Mouse (Mus musculus) mammary gland, adult 2 months (tissue): Measurements from ENCODE around the gene 4930442H23Rik. TPM values are rescaled to one million over a fixed set of nuclear protein-coding genes. Genes with fewer than 3 reads are reported as not detected.

Experiments used
- polyA plus RNA-seq: library from polyadenylated mRNA; depleted of rRNA; stranded (reverse); fragments of >200 nt; gene quantifications from 2 replicates; pipeline ENCODE4 v1.2.3, GENCODE M21; 2012; ENCODE audit warnings: low replicate concordance; rRNA removed

The 4930442H23Rik gene
- polyA plus RNA-seq = not detected in 2 replicates

DNA sequence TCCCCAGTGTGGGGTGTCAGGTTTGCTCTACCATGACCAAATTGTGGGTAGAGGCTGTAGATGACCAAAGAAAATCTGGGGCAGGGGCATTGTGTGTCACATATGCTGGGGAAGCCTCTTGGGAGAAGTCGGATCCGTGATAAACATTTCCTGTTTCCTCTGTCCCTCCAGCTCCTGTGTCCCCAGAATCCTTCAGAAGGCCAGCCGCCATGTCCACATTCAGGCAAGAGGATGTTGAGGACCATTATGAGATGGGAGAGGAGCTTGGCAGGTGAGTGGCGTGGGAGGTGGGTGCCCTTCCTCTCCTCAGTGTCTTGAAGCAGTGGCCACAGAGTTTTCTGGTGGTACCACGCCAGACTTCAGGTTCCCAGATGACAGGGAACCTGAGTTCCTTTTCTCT lies at the start of gene 4930442H23Rik:
TSS of gene 4930442H23Rik (minus strand) at position 45 of the 400 bp plus-strand sequence.

GRCm38 (mm10) chr10:81232580-81233225 lies 49.1 kb upstream of the 4930442H23Rik start, which contains the start of gene Zfr2:
TSS of gene Zfr2 (plus strand) at chr10:81233155.

DNA sequence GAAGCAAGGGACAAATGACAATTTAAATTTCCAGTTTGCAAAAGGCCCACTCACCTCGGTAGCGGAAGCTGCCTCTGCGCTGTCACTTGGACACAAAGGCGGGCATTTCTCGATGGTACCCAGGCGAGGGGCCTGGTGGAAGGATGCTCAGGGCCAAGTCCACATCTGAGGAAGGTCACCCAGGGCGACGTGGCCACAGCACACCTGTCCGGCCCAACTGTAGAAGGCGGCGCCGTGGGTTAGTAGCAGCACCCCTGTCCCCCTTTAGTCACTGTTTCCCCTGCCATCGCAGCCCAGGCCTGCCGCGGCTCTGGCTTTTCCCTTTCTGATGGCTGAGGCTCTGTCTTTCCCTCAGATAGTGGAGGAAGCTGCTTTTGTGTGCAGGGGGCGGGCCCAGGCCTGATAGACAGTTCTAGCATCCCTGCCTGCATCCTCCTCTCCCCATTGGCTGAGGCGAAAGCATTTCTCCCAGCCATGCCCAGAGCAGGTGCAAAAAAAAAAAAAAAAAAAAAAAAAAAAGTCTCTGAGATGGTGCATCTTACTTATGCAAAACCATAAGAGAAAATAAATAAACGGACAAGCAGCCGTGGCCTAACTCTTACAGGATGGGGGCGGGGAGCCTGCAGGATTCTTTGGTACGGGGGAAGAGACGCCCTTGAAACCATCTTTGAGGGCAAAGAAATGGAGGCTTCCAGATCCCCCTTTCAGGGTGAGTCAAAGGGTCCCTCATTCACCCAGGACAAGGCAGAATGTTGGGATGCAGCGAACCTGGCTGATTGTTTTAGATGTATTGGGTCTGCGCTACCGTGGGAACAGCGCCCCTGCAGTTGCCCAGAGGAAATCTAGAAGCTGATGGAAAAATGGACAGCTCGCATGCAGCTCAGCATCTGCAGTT lies 47.0 kb upstream of the 4930442H23Rik start, which contains the start of gene Atcay:
TSS of gene Atcay (minus strand) at position 396 of the 895 bp plus-strand sequence.

GRCm38 (mm10) chr10:81201807-81202758 lies 18.4 kb upstream of the 4930442H23Rik start, which contains the start of gene Nmrk2:
TSS of gene Nmrk2 (minus strand) at chr10:81202051.

GRCm38 (mm10) chr10:81182336-81183333 lies 1.0 kb downstream of the 4930442H23Rik start, which contains the start of gene Dapk3:
TSS of gene Dapk3 (plus strand) at chr10:81183005.

GRCm38 (mm10) chr10:81176466-81177271 lies 7.0 kb downstream of the 4930442H23Rik start, which contains the start of gene Eef2:
TSS of gene Eef2 (plus strand) at chr10:81176631.

DNA sequence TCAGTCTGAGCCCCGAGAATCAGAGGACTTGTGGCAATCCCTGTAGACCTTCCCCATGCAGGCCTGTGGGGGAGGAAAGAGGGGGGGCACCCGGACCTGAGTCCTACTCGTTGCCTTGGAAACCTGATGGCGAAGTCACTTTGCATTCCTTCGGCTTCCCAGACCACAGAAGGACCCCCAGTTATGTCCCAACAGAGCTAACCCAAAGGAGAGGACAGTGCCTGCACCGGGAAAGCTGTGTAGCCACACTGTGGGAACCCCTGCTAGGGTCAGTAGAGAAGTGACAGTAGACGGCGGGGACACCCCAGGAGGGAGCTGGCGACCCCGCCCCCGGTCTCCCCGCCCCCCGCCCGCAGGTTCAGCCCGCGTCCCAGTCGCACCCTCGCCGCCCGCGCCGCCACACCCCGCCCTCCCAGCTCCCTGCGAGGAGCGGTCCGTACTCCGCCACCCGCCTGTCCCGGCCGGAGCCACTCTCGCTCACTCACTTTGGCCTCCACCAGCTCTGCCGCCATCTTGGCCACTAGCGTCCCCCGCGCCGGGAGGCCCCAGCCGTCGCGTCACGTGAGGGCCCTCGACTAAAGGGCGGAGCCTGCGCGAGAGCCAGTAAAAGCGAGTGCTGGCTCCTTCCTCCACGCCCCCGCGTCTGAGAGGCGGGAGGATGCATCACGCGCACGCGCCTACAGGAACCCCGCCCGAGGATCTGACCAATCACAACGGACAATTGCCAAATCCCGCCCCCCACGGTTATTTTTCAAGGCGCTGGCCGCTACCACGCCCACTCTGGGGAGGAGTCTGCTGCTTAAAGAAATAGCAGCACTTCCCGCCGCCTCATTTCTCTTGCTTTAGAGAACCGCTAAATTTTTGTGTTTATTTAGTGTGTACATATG lies 16.2 kb downstream of the 4930442H23Rik start, which contains the start of gene Pias4:
TSS of gene Pias4 (minus strand) at position 724 of the 887 bp plus-strand sequence.

DNA sequence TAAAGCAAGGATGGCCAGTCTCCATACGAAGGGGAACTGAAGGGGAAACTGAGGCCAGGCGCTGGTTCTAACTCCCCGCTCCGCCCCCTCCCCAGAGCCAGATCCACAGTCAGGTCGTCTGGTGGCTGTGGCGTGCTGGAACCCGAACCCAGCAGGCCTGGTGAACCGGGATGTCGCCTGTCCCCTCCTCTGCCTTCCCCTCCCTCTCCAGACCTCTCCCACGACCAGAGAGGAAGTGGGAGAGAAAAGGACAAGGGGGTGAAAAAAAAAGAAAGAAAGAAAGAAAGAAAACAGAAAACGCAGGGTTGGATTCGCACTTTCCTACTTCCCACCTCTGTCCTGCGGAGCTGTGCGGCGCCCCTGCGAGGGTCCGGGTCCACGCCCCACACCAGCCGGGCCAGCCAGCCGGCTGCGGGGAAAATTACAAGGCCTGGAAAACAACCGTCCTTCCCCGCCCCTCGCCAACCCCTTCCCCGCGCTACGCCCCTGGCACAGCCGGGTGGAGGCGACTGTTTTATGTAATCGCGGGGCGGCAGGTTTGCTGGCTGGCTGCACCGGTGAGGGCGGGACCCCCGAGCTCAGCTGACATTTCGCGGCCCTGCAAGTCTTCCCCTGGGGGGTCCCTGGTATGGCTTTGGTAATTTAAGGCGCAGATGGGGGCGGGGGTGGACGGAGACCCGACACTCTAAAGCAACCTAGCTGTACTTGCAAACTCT lies 48.5 kb downstream of the 4930442H23Rik start, which contains the start of gene Zbtb7a:
TSS of gene Zbtb7a (plus strand) at position 255 of the 716 bp plus-strand sequence.

Other genes starting within 250 kb of the 4930442H23Rik start
- gene Gng7, start 168.9 kb downstream of the 4930442H23Rik start, polyA plus RNA-seq = 6.4 and 7.3 TPM in 2 replicates
- gene Diras1, start 158.2 kb downstream of the 4930442H23Rik start, polyA plus RNA-seq = 0.09 and 0.27 TPM in 2 replicates
- 36.6 and 42.0 TPM in 2 replicates for gene Slc39a3, start 146.4 kb downstream of the 4930442H23Rik start, polyA plus RNA-seq
- 313 and 371 TPM in 2 replicates for gene Sgta, start 123.7 kb downstream of the 4930442H23Rik start, polyA plus RNA-seq
- gene Thop1, start 113.8 kb downstream of the 4930442H23Rik start, polyA plus RNA-seq = 30.9 and 38.7 TPM in 2 replicates
- 2.5 TPM in 2 replicates for gene Creb3l3, start 85.0 kb downstream of the 4930442H23Rik start, polyA plus RNA-seq
- gene Map2k2, start 77.9 kb downstream of the 4930442H23Rik start, polyA plus RNA-seq = 152 and 291 TPM in 2 replicates
- 45.5 and 121 TPM in 2 replicates for gene Zbtb7a, start 48.6 kb downstream of the 4930442H23Rik start, polyA plus RNA-seq
- 36.6 and 47.6 TPM in 2 replicates for gene Pias4, start 15.9 kb downstream of the 4930442H23Rik start, polyA plus RNA-seq
- 1,357 and 1,920 TPM in 2 replicates for gene Eef2, start 7.2 kb downstream of the 4930442H23Rik start, polyA plus RNA-seq
- gene Dapk3, start 844 bp downstream of the 4930442H23Rik start, polyA plus RNA-seq = 41.3 and 86.2 TPM in 2 replicates
- gene Nmrk2, start 18.2 kb upstream of the 4930442H23Rik start, polyA plus RNA-seq = 3.4 TPM in 1 of 2 replicates, not detected in the other
- gene Atcay, start 47.0 kb upstream of the 4930442H23Rik start, polyA plus RNA-seq = 0.98 and 1.3 TPM in 2 replicates
- 12.8 and 21.1 TPM in 2 replicates for gene Zfr2, start 49.3 kb upstream of the 4930442H23Rik start, polyA plus RNA-seq
- 6.9 and 12.2 TPM in 2 replicates for gene Matk, start 69.1 kb upstream of the 4930442H23Rik start, polyA plus RNA-seq
- gene Mrpl54, start 83.1 kb upstream of the 4930442H23Rik start, polyA plus RNA-seq = 46.1 and 120 TPM in 2 replicates
- 145 and 166 TPM in 2 replicates for gene Apba3, start 83.1 kb upstream of the 4930442H23Rik start, polyA plus RNA-seq
- 12.5 and 27.1 TPM in 2 replicates for gene Tjp3, start 107.7 kb upstream of the 4930442H23Rik start, polyA plus RNA-seq
- gene Pip5k1c, start 109.1 kb upstream of the 4930442H23Rik start, polyA plus RNA-seq = 84.9 and 118 TPM in 2 replicates
- 19.2 and 33.9 TPM in 2 replicates for gene Cactin, start 137.3 kb upstream of the 4930442H23Rik start, polyA plus RNA-seq
- 14.6 and 42.3 TPM in 2 replicates for gene Tbxa2r, start 144.9 kb upstream of the 4930442H23Rik start, polyA plus RNA-seq
- 1.7 and 2.7 TPM in 2 replicates for gene Gipc3, start 159.4 kb upstream of the 4930442H23Rik start, polyA plus RNA-seq
- 70.7 and 162 TPM in 2 replicates for gene Hmg20b, start 166.6 kb upstream of the 4930442H23Rik start, polyA plus RNA-seq
- gene Mfsd12, start 173.6 kb upstream of the 4930442H23Rik start, polyA plus RNA-seq = 37.3 and 90.2 TPM in 2 replicates
- 2.6 and 5.7 TPM in 2 replicates for gene 4930404N11Rik, start 182.0 kb upstream of the 4930442H23Rik start, polyA plus RNA-seq
- gene Fzr1, start 194.7 kb upstream of the 4930442H23Rik start, polyA plus RNA-seq = 84.0 and 94.3 TPM in 2 replicates
- gene Dohh, start 200.6 kb upstream of the 4930442H23Rik start, polyA plus RNA-seq = 66.9 and 127 TPM in 2 replicates
- 3.2 and 4.8 TPM in 2 replicates for gene Gm48551, start 200.6 kb upstream of the 4930442H23Rik start, polyA plus RNA-seq
- gene Gm48552, start 205.2 kb upstream of the 4930442H23Rik start, polyA plus RNA-seq = 2.1 and 6.3 TPM in 2 replicates
- gene Smim24, start 209.2 kb upstream of the 4930442H23Rik start, polyA plus RNA-seq = 10.4 and 14.3 TPM in 2 replicates